Mouse (Mus musculus) forebrain, embryonic 15.5 days (tissue): Measurements from ENCODE around the gene Hnrnpdl. TPM values are rescaled to one million over a fixed set of nuclear protein-coding genes. Genes with fewer than 3 reads are reported as not detected.

ENCODE experiments used
- ATAC-seq: fragments of 200-750 bp; cut with Nextera tagmentation; replicated peaks from 2 replicates; pipeline ENCODE4 v1.8.0; 2017; ENCODE audit warnings: mild to moderate bottlenecking, moderate TSS enrichment, moderate library complexity
- H3K27ac ChIP-seq: fragments of 300-500 bp; sonication (generic); replicated peaks from 2 replicates; pipeline ENCODE4 v1.5.1; 2015; ENCODE audit warnings: mild to moderate bottlenecking, inconsistent platforms
- H3K27me3 ChIP-seq: fragments of 300-500 bp; sonication (generic); 2 replicates; pipeline ENCODE4 v1.6.1; 2015; ENCODE audit warnings: inconsistent platforms
- H3K36me3 ChIP-seq: fragments of 300-500 bp; sonication (generic); 2 replicates; pipeline ENCODE4 v1.6.1; 2015; ENCODE audit warnings: mild to moderate bottlenecking, inconsistent platforms
- H3K4me1 ChIP-seq: fragments of 300-500 bp; sonication (generic); 2 replicates; pipeline ENCODE4 v1.6.1; 2015; ENCODE audit warnings: inconsistent platforms
- H3K4me2 ChIP-seq: fragments of 300-500 bp; sonication (generic); replicated peaks from 2 replicates; pipeline ENCODE4 v1.6.1; 2015; ENCODE audit warnings: mild to moderate bottlenecking, inconsistent platforms
- H3K4me3 ChIP-seq: fragments of 300-500 bp; sonication (generic); 2 replicates; pipeline ENCODE4 v1.5.1; 2015; ENCODE audit warnings: mild to moderate bottlenecking, inconsistent platforms
- H3K9ac ChIP-seq: fragments of 300-500 bp; sonication (generic); replicated peaks from 2 replicates; pipeline ENCODE4 v1.6.1; 2015; ENCODE audit warnings: mild to moderate bottlenecking, inconsistent platforms
- H3K9me3 ChIP-seq: fragments of 300-500 bp; sonication (generic); 2 replicates; pipeline ENCODE4 v1.6.1; 2016; ENCODE audit warnings: inconsistent platforms
- WGBS: fragments of 180-500 bp; shearing (Covaris S2); methylation state at CpG from one replicate; pipeline ENCODE4 v1.1.7; 2015; ENCODE audit warnings: mixed read lengths; 5-methylcytosine and 5-hydroxymethylcytosine counted together
- polyA plus RNA-seq: library from polyadenylated mRNA; unstranded; fragments of >200 nt; fragmentation: Nextera tagmentation; extraction: Ambion mirVana; gene quantifications from 2 replicates; pipeline ENCODE4 v1.2.1, GENCODE M21; 2015

Hnrnpdl gene
- polyA plus RNA-seq, 1 experiment from 2014 or later: 256 TPM

DNA sequence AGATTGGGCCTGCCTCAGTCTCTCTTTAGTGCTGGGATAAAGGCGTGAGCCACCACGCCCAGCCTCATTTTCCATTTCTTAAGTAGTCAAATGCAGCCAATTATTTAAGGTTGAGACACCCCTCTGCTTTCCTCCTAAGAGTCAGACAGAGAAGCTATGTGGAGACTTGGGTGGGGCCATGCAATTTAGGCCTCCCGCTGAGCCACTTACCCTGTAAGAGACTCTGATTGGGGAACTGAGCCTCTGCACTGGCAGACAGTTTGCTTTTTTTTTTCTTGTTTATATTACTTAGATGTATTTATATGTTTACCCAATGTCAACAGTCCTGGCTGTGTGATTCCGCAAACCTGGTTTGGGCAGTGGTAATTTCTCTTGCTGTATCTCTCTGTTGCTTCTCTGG lies 4.6 kb upstream of the Hnrnpdl start:
- no peak overlapping the region for H3K4me2 ChIP-seq
- 77% methylated on average over 4 of the region's 4 CpGs for WGBS
- peaks cover 69% of the 10 kb centered on the region for H3K4me1 ChIP-seq
- no peak overlapping the region for H3K9ac ChIP-seq
- H3K27ac ChIP-seq: no peak overlapping the region
- H3K9me3 ChIP-seq: no peaks in the 10 kb centered on the region
- no peaks in the 10 kb centered on the region for H3K27me3 ChIP-seq
- H3K36me3 ChIP-seq: no peaks in the 10 kb centered on the region
- ATAC-seq: no peak
- no peak overlapping the region for H3K4me3 ChIP-seq

DNA sequence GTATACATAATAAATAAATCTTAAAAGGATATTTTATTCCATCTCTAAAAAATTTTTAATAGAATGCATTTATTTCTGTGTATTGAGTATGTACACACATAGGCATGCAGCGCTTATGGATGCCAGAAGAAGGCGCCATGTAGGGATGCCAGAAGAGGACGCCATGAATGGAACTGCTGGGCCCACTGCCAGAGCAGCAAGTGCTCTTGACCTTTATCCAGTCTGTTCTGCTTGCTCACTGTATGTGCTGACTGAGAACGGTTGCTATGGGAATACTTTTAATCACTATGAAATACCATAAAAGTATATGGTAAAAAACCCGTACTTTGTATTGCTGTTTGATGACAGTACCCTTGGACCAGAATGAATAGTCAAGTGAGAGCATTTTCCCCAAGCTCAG lies 3.9 kb upstream of the Hnrnpdl start:
- Histone ChIP-seq H3K4me2 (no peak overlapping the region), H3K9me3 (no peaks in the 10 kb centered on the region), H3K4me1 (peaks cover 63% of the 10 kb centered on the region)

DNA sequence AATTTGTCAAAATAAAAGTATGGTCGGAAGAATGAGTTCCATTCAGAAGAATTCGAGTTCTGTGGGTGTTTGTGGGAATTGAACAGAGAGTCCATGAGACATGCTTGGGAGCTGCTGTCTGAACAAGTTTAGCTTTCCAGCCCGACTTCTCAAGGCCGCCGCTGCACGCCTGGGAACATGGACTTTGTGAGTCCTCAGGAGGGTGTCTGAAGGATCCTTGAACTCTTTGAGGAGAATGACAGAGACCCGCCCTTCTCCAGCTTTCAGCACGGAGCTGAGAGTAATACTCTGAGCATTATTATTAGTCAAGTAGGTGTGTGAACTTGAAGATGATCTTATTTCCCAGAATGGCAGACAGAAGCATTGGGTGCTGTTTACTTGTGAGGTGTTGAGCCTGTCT lies 3.0 kb upstream of the Hnrnpdl start:
- peaks cover 57% of the 10 kb centered on the region for H3K4me1 ChIP-seq
- 92% methylated on average over 8 of the region's 8 CpGs for WGBS

More for the DNA sequence above, 3.9 kb upstream of the Hnrnpdl start:
- WGBS: 48% methylated on average over 5 of the region's 5 CpGs
- Histone ChIP-seq H3K36me3 (no peaks in the 10 kb centered on the region), H3K27me3 (no peaks in the 10 kb centered on the region), H3K27ac (no peak overlapping the region), H3K4me3 (no peak overlapping the region), H3K9ac (no peak overlapping the region)
- ATAC-seq: no peak

DNA sequence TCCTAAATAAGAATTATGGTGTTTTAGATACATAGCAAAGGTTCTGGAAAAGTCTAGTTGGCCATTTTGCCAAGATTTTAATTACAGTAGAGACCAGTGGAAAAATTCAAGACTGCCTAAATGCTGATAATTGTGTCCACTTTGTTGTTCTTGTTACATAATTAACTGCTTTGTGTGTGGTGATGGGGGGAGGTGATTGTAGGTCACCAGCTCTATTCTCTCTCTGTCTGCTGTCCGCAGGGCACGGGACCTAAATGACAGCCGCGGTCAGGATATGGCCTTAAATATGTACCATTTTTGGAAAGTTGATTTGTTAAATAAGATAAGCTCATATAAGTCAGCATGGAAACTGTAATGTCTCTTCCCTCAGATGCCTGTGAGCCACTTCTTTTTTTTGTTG lies 1.8 kb upstream of the Hnrnpdl start:
- no peak overlapping the region for H3K27ac ChIP-seq
- peak overlapping the region; percentile 87 for H3K4me3 ChIP-seq
- no peak for ATAC-seq
- peaks cover 57% of the 10 kb centered on the region for H3K4me1 ChIP-seq
- no peak overlapping the region for H3K9ac ChIP-seq
- no peaks in the 10 kb centered on the region for H3K27me3 ChIP-seq
- WGBS: 59% methylated on average over 4 of the region's 4 CpGs
- H3K4me2 ChIP-seq: peak overlapping the region; percentile 74
- H3K36me3 ChIP-seq: no peaks in the 10 kb centered on the region
- no peaks in the 10 kb centered on the region for H3K9me3 ChIP-seq

More for the DNA sequence above, 3.0 kb upstream of the Hnrnpdl start:
- Histone ChIP-seq H3K27me3 (no peaks in the 10 kb centered on the region), H3K9ac (no peak overlapping the region), H3K4me2 (no peak overlapping the region), H3K27ac (no peak overlapping the region), H3K36me3 (no peaks in the 10 kb centered on the region), H3K9me3 (no peaks in the 10 kb centered on the region), H3K4me3 (no peak overlapping the region)
- ATAC-seq: no peak

DNA sequence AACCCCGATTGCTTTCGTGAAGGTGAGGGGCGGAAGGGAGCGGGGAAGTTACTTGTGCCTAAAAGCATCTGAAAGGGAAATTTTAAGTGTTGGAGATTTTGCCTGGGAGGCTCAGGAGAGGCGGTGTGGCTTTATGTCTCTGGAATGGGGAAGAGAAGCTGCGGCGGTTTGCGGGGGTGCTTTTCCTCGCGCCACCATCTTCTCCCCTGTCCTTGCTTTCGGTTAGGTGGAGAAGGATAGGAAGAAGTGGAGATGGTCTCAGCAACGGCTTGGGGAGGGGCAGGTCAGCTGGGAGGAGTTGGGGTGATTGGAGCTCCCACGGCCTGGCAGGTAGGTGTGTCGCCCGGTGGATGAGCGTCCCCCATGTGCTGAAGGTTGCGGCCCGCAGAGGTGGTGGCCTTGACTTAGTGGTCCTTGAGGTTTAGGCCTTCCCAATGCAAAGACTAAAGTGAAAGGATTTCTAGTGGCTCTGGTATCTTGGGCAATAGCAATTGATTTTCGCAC lies 869 bp upstream of the Hnrnpdl start:
- Histone ChIP-seq H3K4me1 (peaks cover 58% of the 10 kb centered on the region), H3K36me3 (peaks cover 3% of the 10 kb centered on the region), H3K4me3 (peak overlapping the region; percentile 87), H3K9ac (peak overlapping the region; percentile 70), H3K27ac (peak overlapping the region; percentile 99), H3K9me3 (no peaks in the 10 kb centered on the region), H3K27me3 (no peaks in the 10 kb centered on the region), H3K4me2 (peak overlapping the region; percentile 74)
- ATAC-seq: peak; percentile 7
- under 1% methylated on average over 19 of the region's 19 CpGs for WGBS

DNA sequence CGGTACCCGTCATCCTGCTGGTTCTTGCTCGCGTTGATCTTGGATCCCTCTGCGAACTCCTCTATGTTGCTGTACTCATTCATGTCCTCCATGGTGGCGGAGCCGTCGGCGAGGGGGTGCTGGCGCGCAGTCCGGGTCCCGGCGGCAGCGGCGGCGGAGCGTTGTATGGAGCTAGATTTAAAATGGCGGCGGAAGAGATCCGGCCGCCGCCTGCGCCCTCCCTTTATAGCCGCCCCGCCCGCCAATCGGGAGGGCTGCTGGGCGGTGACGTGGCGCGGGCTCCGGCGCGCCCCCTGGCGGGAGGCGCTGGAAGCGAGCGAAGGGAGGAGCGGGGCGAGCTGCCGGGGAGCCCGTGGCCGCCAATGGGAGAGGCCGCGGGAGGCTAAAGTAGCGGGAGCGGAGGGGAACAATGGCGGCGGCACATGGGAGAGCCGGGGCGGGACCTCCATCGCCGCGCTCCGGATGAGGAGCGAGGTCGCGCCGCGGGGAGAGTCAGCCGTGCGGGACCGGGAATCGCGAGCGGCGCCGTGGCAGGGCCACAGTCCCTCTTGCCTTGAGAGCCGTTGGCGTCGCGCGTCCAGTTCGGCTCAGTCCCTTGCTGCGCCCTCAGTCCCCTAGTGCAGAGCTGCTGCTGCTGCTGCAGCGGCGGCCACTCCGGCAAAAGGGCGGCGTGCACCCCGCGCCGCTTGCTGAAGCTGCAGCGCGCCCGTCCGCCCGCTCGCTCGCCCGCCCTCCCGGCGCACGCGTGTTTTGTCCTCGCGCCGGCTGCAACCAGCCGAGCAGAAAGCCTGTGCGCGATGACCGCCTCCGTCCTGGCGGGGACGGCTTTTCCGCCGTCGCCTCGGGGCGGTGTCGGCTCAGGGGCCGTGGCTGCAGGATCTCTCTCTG lies 506 bp downstream of the Hnrnpdl start:
- H3K27me3 ChIP-seq: no peaks in the 10 kb centered on the region
- H3K9me3 ChIP-seq: no peaks in the 10 kb centered on the region
- H3K27ac ChIP-seq: peak overlapping the region; percentile 99
- WGBS: under 1% methylated on average over 97 of the region's 113 CpGs
- ATAC-seq: peak; percentile 72
- peak overlapping the region; percentile 87 for H3K4me3 ChIP-seq
- peak overlapping the region; percentile 74 for H3K4me2 ChIP-seq
- peak overlapping the region; percentile 98 for H3K9ac ChIP-seq
- H3K4me1 ChIP-seq: peaks cover 59% of the 10 kb centered on the region
- peaks cover 14% of the 10 kb centered on the region for H3K36me3 ChIP-seq

DNA sequence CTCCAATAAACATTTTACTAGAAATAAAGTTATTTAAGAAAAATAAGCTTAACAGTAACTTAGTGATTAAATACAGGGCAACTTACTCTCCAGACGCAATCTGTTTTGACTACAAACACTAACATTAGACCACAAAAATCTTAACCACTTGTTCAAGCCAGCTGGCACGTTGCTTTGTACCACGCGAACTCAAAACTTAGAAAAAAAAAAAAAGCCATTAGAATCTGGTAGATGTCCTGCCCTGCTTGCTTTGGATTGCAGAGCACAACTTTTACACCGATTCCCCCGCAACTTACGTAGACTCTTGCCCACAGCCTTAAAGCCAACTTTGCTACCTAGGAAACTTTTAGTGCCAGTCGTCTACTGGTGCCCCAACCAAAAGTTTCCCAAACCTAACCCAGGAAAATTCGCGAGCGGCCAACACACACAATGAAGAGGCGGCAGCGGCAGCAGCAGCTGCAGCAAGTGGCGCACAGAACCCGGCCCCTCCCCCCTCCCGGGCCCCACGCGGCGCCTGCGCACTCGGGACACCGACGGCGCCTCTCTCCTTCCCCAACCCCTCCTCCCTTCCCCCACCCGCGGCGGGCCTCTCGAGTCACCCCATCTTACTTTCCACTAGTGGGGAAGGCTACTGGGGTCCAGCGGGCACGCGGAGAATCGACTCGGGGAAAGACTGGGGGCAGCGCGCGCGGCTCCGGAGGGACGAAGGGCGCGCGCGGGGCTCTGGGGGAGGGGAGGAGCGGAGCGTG lies 1.3 kb downstream of the Hnrnpdl start:
- Histone ChIP-seq H3K4me2 (peak overlapping the region; percentile 76), H3K4me1 (peaks cover 56% of the 10 kb centered on the region)
- under 1% methylated on average over 41 of the region's 45 CpGs for WGBS

DNA sequence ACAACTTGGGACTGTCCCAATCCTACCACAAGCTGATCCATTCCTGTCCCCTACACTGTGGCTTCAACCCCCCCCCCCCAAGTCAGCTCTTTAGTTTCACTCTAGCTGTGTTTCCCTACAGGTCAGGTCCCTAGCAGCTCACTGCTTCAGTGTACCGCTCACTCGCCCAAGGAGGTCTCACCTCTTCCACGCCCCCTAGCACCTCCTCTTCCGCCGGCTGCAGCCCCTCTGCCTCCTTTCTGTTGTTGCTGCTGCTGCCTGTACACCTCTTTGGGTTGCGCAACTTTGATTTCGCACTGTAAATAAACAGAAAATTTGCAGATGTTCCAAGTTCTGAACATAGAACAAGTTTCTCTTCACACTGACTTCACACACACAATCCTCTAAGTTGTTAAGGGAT lies 2.8 kb downstream of the Hnrnpdl start:
- ATAC-seq: no peak
- H3K36me3 ChIP-seq: peaks cover 36% of the 10 kb centered on the region
- 12% methylated on average over 7 of the region's 7 CpGs for WGBS
- H3K27ac ChIP-seq: no peak overlapping the region
- H3K4me1 ChIP-seq: peaks cover 51% of the 10 kb centered on the region
- peak overlapping the region; percentile 91 for H3K9ac ChIP-seq
- peak overlapping the region; percentile 87 for H3K4me3 ChIP-seq
- no peaks in the 10 kb centered on the region for H3K27me3 ChIP-seq
- H3K4me2 ChIP-seq: peak overlapping the region; percentile 76
- no peaks in the 10 kb centered on the region for H3K9me3 ChIP-seq

More for the DNA sequence above, 1.3 kb downstream of the Hnrnpdl start:
- Histone ChIP-seq H3K27ac (peak overlapping the region; percentile 99), H3K9ac (peak overlapping the region; percentile 91), H3K9me3 (no peaks in the 10 kb centered on the region), H3K27me3 (no peaks in the 10 kb centered on the region), H3K36me3 (peaks cover 21% of the 10 kb centered on the region), H3K4me3 (peak overlapping the region; percentile 87)
- peak; percentile 20 for ATAC-seq

DNA sequence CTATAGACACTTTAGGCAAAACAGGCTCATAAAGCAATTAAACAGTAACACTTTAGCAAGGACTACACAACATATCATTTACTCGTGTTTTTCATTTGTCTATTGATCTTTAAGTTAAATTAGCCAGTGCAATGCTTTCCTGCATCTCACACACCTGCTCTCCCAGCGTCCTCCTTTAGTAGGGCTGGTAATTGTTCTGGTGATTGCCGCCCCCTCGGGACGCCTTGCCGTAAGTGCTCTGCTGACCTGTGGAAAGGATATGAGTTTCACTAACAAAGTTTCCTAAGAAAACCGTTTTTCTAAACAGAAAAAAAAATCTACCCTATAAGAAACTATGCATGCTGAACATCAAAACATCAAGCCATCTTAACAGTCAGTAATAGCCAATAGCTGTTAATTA lies 3.5 kb downstream of the Hnrnpdl start:
- no peaks in the 10 kb centered on the region for H3K27me3 ChIP-seq
- no peak overlapping the region for H3K27ac ChIP-seq
- peak overlapping the region; percentile 15; the same call in 1 of the 2 replicates for H3K4me3 ChIP-seq
- H3K36me3 ChIP-seq: peaks cover 38% of the 10 kb centered on the region
- H3K9ac ChIP-seq: no peak overlapping the region
- peaks cover 49% of the 10 kb centered on the region for H3K4me1 ChIP-seq
- H3K9me3 ChIP-seq: no peaks in the 10 kb centered on the region
- peak overlapping the region; percentile 76 for H3K4me2 ChIP-seq
- WGBS: 32% methylated on average over 7 of the region's 7 CpGs
- ATAC-seq: no peak

DNA sequence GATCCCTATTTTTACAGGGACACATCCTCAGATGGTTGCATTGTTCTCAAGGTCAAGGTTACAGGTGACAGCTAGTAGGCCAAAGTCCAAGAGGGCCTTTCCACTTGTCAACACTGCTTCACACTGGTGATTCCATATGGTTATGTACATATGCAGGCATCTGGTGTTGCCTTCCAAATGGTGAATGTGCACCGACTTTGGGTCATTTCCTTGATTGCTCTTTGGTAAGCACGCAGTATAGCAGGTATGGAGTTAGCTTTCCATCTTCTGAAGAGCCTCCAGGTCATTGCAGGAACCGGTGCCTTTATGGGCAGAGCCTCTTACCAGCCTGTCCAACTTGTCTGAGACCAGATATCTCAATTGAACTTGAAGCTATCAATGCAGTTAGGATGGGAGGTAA lies 6.8 kb downstream of the Hnrnpdl start:
- H3K4me3 ChIP-seq: no peak overlapping the region
- no peak overlapping the region for H3K4me2 ChIP-seq
- H3K9ac ChIP-seq: no peak overlapping the region
- WGBS: 80% methylated on average over 3 of the region's 3 CpGs
- H3K9me3 ChIP-seq: no peaks in the 10 kb centered on the region
- H3K36me3 ChIP-seq: peaks cover 38% of the 10 kb centered on the region
- no peak overlapping the region for H3K27ac ChIP-seq
- ATAC-seq: no peak
- H3K27me3 ChIP-seq: no peaks in the 10 kb centered on the region
- peaks cover 61% of the 10 kb centered on the region for H3K4me1 ChIP-seq

DNA sequence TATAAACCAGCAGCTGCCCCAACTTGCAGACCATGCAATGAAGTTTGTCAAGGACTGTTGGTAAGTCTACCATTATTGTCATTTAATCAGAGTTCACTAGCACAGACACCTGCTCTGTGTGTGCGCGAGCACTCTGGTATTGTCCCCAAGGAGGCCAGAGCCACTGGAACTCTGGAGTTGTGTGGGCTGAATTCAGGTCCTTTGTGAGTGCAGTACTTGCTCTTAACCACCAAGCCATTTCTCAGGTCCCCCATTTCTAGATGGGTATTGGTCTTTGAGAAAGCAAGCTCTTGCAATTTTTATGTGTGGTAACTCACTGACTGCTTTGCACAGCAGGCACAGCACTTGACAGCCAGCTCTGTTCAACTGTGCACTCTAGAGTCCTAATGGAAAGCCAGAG lies 7.4 kb downstream of the Hnrnpdl start:
- H3K4me1 ChIP-seq: peaks cover 56% of the 10 kb centered on the region
- no peak overlapping the region for H3K27ac ChIP-seq
- no peak for ATAC-seq
- H3K4me2 ChIP-seq: no peak overlapping the region
- 94% methylated on average over 2 of the region's 2 CpGs for WGBS
- no peak overlapping the region for H3K4me3 ChIP-seq
- H3K9ac ChIP-seq: no peak overlapping the region
- no peaks in the 10 kb centered on the region for H3K27me3 ChIP-seq
- no peaks in the 10 kb centered on the region for H3K9me3 ChIP-seq
- peaks cover 38% of the 10 kb centered on the region for H3K36me3 ChIP-seq

DNA sequence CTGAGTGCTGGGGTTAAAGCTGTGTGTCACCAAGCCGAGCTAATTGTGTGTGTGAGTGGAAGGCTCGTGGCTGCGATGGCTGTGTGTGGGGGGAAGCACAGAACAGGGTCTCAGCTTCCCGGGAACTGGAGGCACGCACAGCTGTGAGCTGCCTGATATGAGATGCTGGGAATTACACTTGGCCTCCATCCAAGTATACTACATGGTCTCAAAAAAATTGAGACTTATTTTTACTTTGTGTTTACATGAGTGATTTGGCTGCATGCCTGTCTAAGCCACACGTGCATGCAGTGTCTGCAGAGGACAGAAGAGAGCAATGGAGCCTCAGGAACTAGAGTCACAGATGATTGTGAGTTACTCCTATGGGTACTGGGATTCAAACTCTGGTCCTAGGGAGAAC lies 9.4 kb downstream of the Hnrnpdl start:
- peak overlapping the region; percentile 84 for H3K27ac ChIP-seq

More for the DNA sequence above, 9.4 kb downstream of the Hnrnpdl start:
- peaks cover 35% of the 10 kb centered on the region for H3K36me3 ChIP-seq
- H3K4me2 ChIP-seq: no peak overlapping the region
- no peaks in the 10 kb centered on the region for H3K27me3 ChIP-seq
- H3K9me3 ChIP-seq: no peaks in the 10 kb centered on the region
- no peak overlapping the region for H3K4me3 ChIP-seq
- WGBS: 7% methylated on average over 6 of the region's 6 CpGs
- peaks cover 38% of the 10 kb centered on the region for H3K4me1 ChIP-seq
- no peak overlapping the region for H3K9ac ChIP-seq
- peak; percentile 91 for ATAC-seq
